Mouse (Mus musculus): Measurements from ENCODE around the gene Slc7a11. TPM values are rescaled to one million over a fixed set of nuclear protein-coding genes. Genes with fewer than 3 reads are reported as not detected.

Slc7a11 gene
- polyA plus RNA-seq, 1 experiment: 11.3 TPM

DNA sequence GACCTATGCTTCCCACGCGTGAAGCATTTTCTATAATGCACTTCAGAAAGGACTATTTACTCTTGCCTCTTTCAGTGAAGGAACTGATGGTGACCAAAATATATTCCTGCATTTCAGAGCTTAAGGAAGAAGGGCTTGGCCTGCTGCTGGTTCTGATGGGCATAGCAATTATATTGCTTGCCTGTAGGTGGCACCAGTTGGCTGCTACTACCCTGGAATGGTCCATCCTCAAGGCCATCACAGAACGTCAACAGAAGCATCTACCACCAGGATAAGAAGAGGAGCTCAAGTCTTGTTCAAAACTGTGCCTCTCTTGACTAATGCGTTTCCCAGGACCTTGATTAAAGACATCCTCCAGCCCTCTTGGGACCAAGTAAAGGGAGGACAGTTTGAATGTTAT, 139.3 kb downstream of the Slc7a11 start:
- WGBS: 48% methylated on average over 4 of the region's 4 CpGs
- TF ChIP-seq CTCF (IDR thresholded peaks at IDR 0.05; ENCODE audit: borderline replicate concordance, control insufficient read depth, extremely low read depth, insufficient read depth, low read length, poor library complexity) (no peak), POLR2A (IDR thresholded peaks at IDR 0.05; ENCODE audit: control insufficient read depth, extremely low read depth, insufficient read depth, low read length, poor library complexity) (no peak)
- peak; percentile 62 for DNase-seq

DNA sequence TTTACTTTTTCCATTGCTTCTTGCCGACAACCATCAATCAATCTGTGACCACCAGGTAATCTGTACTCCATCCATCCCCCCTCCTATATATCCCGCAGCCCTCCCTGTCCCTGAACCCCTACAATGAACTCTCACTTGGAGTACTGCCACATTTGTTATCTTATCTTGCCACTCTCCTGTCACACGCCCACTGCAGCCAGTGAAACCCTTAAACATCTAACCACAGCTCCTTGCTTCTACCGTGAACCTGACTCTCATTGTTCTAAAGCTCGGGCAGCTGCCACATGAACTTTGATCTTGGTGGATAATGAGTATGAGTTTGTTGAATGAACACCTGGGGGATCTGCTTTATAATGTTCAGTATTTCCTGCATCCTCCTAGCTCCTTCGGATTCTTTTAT, 140.8 kb downstream of the Slc7a11 start:
- TF ChIP-seq POLR2A (IDR thresholded peaks at IDR 0.05; ENCODE audit: control insufficient read depth, extremely low read depth, insufficient read depth, low read length, poor library complexity) (no peak), CTCF (IDR thresholded peaks at IDR 0.05; ENCODE audit: borderline replicate concordance, control insufficient read depth, extremely low read depth, insufficient read depth, low read length, poor library complexity) (no peak)
- 16% methylated on average over 6 of the region's 6 CpGs for WGBS
- no peaks in the 10 kb centered on the region for H3K36me3 ChIP-seq (ENCODE audit: control insufficient read depth, insufficient read depth, low read length)
- no peak overlapping the region for H3K27ac ChIP-seq (ENCODE audit: control insufficient read depth, insufficient read depth, low read length)
- H3K4me1 ChIP-seq (replicated peaks; ENCODE audit: control insufficient read depth, insufficient read depth, low read length): peaks cover 10% of the 10 kb centered on the region
- H3K4me3 ChIP-seq (ENCODE audit: control insufficient read depth, insufficient read depth, low read length): no peak overlapping the region
- H3K27me3 ChIP-seq (ENCODE audit: control insufficient read depth, insufficient read depth, low read length): no peaks in the 10 kb centered on the region
- DNase-seq: peak; percentile 36

More for the DNA sequence above, 139.3 kb downstream of the Slc7a11 start:
- no peak overlapping the region for H3K4me3 ChIP-seq (ENCODE audit: control insufficient read depth, insufficient read depth, low read length)
- peaks cover 10% of the 10 kb centered on the region for H3K4me1 ChIP-seq (replicated peaks; ENCODE audit: control insufficient read depth, insufficient read depth, low read length)
- H3K36me3 ChIP-seq (ENCODE audit: control insufficient read depth, insufficient read depth, low read length): no peaks in the 10 kb centered on the region
- no peaks in the 10 kb centered on the region for H3K27me3 ChIP-seq (ENCODE audit: control insufficient read depth, insufficient read depth, low read length)
- H3K27ac ChIP-seq (ENCODE audit: control insufficient read depth, insufficient read depth, low read length): no peak overlapping the region

DNA sequence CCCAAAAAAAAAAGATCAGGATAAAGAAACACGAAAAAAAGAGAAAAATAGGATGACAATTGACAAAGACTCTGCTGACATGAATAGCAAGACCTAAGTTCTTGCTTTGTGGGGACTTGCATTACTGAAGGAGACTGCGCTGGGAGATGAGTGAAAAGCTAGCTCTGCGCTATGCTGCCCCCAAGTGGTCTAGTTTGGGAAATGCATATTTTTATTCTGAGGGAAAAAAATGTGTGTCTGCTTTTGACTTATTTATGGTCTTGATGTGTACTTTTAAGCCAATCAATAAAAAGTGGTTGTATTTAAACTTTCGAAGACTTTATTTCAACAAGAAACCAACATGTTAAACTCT, 142.5 kb downstream of the Slc7a11 start:
- Histone ChIP-seq H3K27me3 (ENCODE audit: control insufficient read depth, insufficient read depth, low read length) (no peaks in the 10 kb centered on the region), H3K4me1 (replicated peaks; ENCODE audit: control insufficient read depth, insufficient read depth, low read length) (peaks cover 8% of the 10 kb centered on the region), H3K4me3 (ENCODE audit: control insufficient read depth, insufficient read depth, low read length) (no peak overlapping the region), H3K36me3 (ENCODE audit: control insufficient read depth, insufficient read depth, low read length) (no peaks in the 10 kb centered on the region), H3K27ac (ENCODE audit: control insufficient read depth, insufficient read depth, low read length) (no peak overlapping the region)
- 6% methylated on average over 4 of the region's 4 CpGs for WGBS
- DNase-seq: peak; percentile 70
- no peak for TF ChIP-seq CTCF (IDR thresholded peaks at IDR 0.05; ENCODE audit: borderline replicate concordance, control insufficient read depth, extremely low read depth, insufficient read depth, low read length, poor library complexity)
- no peak for TF ChIP-seq POLR2A (IDR thresholded peaks at IDR 0.05; ENCODE audit: control insufficient read depth, extremely low read depth, insufficient read depth, low read length, poor library complexity)

DNA sequence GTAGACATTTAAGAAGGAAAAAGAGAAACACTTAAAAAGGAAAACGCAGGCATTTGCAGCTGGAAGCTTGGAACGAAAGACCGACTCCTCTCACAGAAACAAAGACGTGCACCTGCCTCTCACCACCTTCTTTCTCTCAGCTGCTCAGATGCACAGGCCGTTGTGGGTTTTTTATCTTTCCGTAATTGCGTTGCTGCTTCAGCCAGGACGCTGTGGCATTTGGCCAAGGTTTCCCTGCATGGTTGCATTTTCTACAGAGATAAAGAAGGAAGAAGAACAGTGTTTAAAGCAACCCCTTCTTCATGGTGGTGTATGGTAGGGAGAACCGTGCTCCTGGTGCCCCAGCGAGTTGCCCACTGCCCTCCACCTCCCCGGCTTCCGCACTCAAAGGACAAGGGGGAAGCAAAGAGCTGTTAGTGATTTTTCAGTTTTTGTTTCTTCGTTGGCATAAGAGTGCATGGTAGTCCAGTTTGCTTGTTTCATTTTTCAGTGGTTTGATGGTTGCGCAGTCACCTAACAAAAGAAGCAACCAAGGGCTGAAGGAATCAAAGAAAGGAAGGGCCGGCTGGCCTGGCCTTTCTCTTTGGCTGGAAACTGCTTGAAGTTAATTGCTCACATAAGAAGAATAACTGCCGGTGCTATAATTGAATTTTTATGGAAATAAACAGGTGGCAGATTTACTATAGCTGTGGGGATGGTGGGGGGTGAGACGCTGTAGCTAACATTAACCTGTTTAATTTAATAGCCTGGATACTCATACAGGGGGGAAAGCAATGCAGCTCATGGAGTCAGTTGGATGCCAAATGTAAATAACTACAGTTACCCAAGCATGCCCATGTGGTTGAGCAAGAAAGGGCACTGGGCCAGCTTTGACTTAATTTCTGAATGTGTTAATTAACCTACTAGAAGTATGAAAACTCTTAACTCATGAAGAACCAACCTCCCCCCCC, 143.1 kb downstream of the Slc7a11 start:
- WGBS: 82% methylated on average over 17 of the region's 17 CpGs
- H3K4me3 ChIP-seq (ENCODE audit: control insufficient read depth, insufficient read depth, low read length): no peak overlapping the region
- H3K27ac ChIP-seq (ENCODE audit: control insufficient read depth, insufficient read depth, low read length): no peak overlapping the region
- DNase-seq: peak; percentile 23
- no peaks in the 10 kb centered on the region for H3K27me3 ChIP-seq (ENCODE audit: control insufficient read depth, insufficient read depth, low read length)
- TF ChIP-seq CTCF (IDR thresholded peaks at IDR 0.05; ENCODE audit: borderline replicate concordance, control insufficient read depth, extremely low read depth, insufficient read depth, low read length, poor library complexity) (no peak), POLR2A (IDR thresholded peaks at IDR 0.05; ENCODE audit: control insufficient read depth, extremely low read depth, insufficient read depth, low read length, poor library complexity) (no peak)
- no peaks in the 10 kb centered on the region for H3K36me3 ChIP-seq (ENCODE audit: control insufficient read depth, insufficient read depth, low read length)
- peaks cover 8% of the 10 kb centered on the region for H3K4me1 ChIP-seq (replicated peaks; ENCODE audit: control insufficient read depth, insufficient read depth, low read length)

DNA sequence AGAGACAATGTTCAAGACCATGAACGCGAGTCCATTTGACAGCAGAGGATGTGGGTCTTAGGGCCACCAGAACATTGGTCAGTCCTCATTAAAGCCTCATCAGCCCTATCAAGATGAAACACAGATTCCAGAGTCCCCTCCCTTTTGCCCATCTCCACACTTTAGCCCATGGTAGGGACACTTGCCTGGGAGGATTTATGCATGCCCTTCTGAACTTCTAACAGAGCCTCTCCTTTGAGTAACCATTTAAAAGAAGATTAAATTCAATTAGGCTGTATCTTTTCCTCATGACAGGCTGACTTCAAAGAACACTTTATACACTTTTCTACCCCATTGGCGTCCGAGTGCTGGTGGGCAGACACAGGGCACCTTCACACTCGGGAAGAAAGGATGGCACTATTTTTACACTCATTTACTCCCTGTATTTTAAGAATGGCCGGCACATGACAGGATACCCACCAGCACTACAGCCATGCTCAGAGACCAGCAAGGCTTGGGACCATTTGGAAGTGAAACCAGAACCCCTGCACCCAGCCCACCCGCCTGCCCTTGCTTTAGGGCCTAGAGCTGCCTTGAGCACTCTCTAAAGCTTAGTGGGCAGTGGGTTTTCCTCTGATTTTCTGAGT, 144.9 kb downstream of the Slc7a11 start:
- Histone ChIP-seq H3K27me3 (ENCODE audit: control insufficient read depth, insufficient read depth, low read length) (no peaks in the 10 kb centered on the region), H3K4me3 (ENCODE audit: control insufficient read depth, insufficient read depth, low read length) (no peak overlapping the region), H3K27ac (ENCODE audit: control insufficient read depth, insufficient read depth, low read length) (no peak overlapping the region), H3K4me1 (replicated peaks; ENCODE audit: control insufficient read depth, insufficient read depth, low read length) (peaks cover 8% of the 10 kb centered on the region), H3K36me3 (ENCODE audit: control insufficient read depth, insufficient read depth, low read length) (no peaks in the 10 kb centered on the region)
- no peak for TF ChIP-seq CTCF (IDR thresholded peaks at IDR 0.05; ENCODE audit: borderline replicate concordance, control insufficient read depth, extremely low read depth, insufficient read depth, low read length, poor library complexity)
- no peak for TF ChIP-seq POLR2A (IDR thresholded peaks at IDR 0.05; ENCODE audit: control insufficient read depth, extremely low read depth, insufficient read depth, low read length, poor library complexity)
- 91% methylated on average over 7 of the region's 7 CpGs for WGBS
- no peak for DNase-seq

DNA sequence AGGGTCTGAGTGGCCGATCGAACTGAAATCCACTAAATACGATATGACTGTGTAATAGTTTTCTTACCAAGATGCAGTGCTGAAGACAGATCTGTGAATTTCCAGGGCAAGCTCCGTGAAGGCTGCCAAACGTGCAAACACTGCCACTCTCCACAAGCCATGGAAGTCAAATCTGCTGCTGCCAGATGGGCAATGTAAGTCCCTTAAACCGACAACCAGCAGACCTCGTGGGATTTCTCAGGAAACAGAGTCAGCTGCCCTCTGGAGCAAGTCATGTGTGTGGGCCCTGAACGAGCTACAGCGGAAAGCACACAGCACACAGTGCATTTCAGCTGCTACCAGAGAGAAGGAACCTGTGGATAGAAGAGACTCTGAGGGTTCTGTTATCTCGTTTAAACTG, 146.5 kb downstream of the Slc7a11 start:
- Histone ChIP-seq H3K27me3 (ENCODE audit: control insufficient read depth, insufficient read depth, low read length) (no peaks in the 10 kb centered on the region), H3K4me3 (ENCODE audit: control insufficient read depth, insufficient read depth, low read length) (no peak overlapping the region), H3K36me3 (ENCODE audit: control insufficient read depth, insufficient read depth, low read length) (no peaks in the 10 kb centered on the region), H3K4me1 (replicated peaks; ENCODE audit: control insufficient read depth, insufficient read depth, low read length) (peaks cover 5% of the 10 kb centered on the region; the same call in 1 of the 2 replicates), H3K27ac (ENCODE audit: control insufficient read depth, insufficient read depth, low read length) (no peak overlapping the region)
- WGBS: 77% methylated on average over 10 of the region's 10 CpGs
- TF ChIP-seq POLR2A (IDR thresholded peaks at IDR 0.05; ENCODE audit: control insufficient read depth, extremely low read depth, insufficient read depth, low read length, poor library complexity): no peak
- no peak for TF ChIP-seq CTCF (IDR thresholded peaks at IDR 0.05; ENCODE audit: borderline replicate concordance, control insufficient read depth, extremely low read depth, insufficient read depth, low read length, poor library complexity)
- DNase-seq: no peak

Measured in thymus, adult 2 months (tissue).